Mouse (Mus musculus) forebrain, embryonic 15.5 days (tissue): Measurements from ENCODE around the gene Zfp653. TPM values are rescaled to one million over a fixed set of nuclear protein-coding genes. Genes with fewer than 3 reads are reported as not detected.

Source experiments
- ATAC-seq: fragments of 200-750 bp; cut with Nextera tagmentation; replicated peaks from 2 replicates; pipeline ENCODE4 v1.8.0; 2017; ENCODE audit warnings: mild to moderate bottlenecking, moderate TSS enrichment, moderate library complexity
- H3K27ac ChIP-seq: fragments of 300-500 bp; sonication (generic); replicated peaks from 2 replicates; pipeline ENCODE4 v1.5.1; 2015; ENCODE audit warnings: mild to moderate bottlenecking, inconsistent platforms
- H3K27me3 ChIP-seq: fragments of 300-500 bp; sonication (generic); 2 replicates; pipeline ENCODE4 v1.6.1; 2015; ENCODE audit warnings: inconsistent platforms
- H3K36me3 ChIP-seq: fragments of 300-500 bp; sonication (generic); 2 replicates; pipeline ENCODE4 v1.6.1; 2015; ENCODE audit warnings: mild to moderate bottlenecking, inconsistent platforms
- H3K4me1 ChIP-seq: fragments of 300-500 bp; sonication (generic); 2 replicates; pipeline ENCODE4 v1.6.1; 2015; ENCODE audit warnings: inconsistent platforms
- H3K4me2 ChIP-seq: fragments of 300-500 bp; sonication (generic); replicated peaks from 2 replicates; pipeline ENCODE4 v1.6.1; 2015; ENCODE audit warnings: mild to moderate bottlenecking, inconsistent platforms
- H3K4me3 ChIP-seq: fragments of 300-500 bp; sonication (generic); 2 replicates; pipeline ENCODE4 v1.5.1; 2015; ENCODE audit warnings: mild to moderate bottlenecking, inconsistent platforms
- H3K9ac ChIP-seq: fragments of 300-500 bp; sonication (generic); replicated peaks from 2 replicates; pipeline ENCODE4 v1.6.1; 2015; ENCODE audit warnings: mild to moderate bottlenecking, inconsistent platforms
- H3K9me3 ChIP-seq: fragments of 300-500 bp; sonication (generic); 2 replicates; pipeline ENCODE4 v1.6.1; 2016; ENCODE audit warnings: inconsistent platforms
- WGBS: fragments of 180-500 bp; shearing (Covaris S2); methylation state at CpG from one replicate; pipeline ENCODE4 v1.1.7; 2015; ENCODE audit warnings: mixed read lengths; 5-methylcytosine and 5-hydroxymethylcytosine counted together
- polyA plus RNA-seq: library from polyadenylated mRNA; unstranded; fragments of >200 nt; fragmentation: Nextera tagmentation; extraction: Ambion mirVana; gene quantifications from 2 replicates; pipeline ENCODE4 v1.2.1, GENCODE M21; 2015

Gene Zfp653
- polyA plus RNA-seq, 1 experiment from 2014 or later, result 23.2 TPM

DNA sequence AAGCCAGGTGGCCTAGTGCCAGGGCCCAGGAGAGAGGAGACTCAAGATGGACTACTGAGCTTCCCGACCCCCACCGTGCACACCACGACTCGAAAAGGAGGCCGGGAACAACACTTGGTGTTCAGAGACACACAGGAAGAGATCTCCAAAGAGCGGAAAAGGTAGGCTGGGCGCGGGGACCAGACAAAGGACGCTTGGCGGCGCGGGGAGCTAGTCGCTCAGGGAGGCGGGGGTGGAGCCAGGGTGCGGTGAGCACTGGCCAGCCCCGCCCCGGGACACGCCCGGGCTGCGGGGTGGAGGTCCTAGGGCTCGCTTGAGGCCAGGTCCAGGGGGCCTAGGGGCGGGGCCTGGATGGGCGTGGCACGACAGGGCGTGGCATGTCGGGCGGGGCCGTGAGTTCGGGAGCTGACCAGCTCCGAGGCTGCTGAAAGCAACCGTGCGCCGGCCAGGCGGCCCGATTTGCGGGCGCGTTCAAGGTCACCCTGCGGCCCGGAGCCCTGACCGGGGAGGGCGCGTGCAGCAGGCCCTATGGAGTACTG is 20.8 kb downstream of the Zfp653 start:
- WGBS, result under 1% methylated on average over 43 of the region's 43 CpGs
- Histone ChIP-seq H3K9me3 (no peaks in the 10 kb centered on the region), H3K9ac (peak overlapping the region; percentile 90), H3K27me3 (no peaks in the 10 kb centered on the region), H3K4me3 (peak overlapping the region; percentile 70), H3K4me2 (peak overlapping the region; percentile 81), H3K27ac (peak overlapping the region; percentile 94), H3K4me1 (peaks cover 47% of the 10 kb centered on the region), H3K36me3 (0 out of 2 replicates have a peak, but pooled peaks cover 4% of the 10 kb centered on the region)
- peak; percentile 49 for ATAC-seq

DNA sequence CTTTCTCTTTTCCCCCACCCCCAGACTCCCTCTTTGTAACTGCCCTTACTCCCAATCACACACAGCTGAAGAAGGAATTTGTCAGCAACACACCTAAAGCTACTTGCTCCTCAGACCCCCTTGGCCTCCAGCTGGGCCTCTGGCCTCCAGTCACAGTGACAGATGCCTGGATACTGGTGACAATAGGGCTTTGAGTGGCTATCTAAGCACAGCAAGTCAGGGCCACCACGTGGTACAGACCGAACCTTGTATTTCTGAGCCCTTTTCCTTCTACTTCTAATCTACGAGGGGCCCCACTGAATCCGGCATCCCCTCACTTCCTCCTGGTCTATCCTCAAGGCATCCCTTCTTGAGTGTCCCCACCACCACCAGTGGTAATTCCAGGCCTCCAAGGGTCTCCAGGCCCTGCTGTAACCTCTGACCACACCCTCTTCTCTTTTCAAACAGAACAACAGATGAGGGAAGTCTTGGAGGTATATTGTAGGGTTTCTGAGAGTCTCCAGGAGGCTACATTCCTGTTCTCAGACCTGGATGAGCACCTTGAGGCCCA is 21.4 kb downstream of the Zfp653 start:
- WGBS, result 27% methylated on average over 4 of the region's 4 CpGs
- Histone ChIP-seq H3K27ac (peak overlapping the region; percentile 94), H3K4me2 (peak overlapping the region; percentile 81), H3K36me3 (0 out of 2 replicates have a peak, but pooled peaks cover 4% of the 10 kb centered on the region), H3K4me1 (peaks cover 47% of the 10 kb centered on the region), H3K9ac (peak overlapping the region; percentile 90), H3K4me3 (peak overlapping the region; percentile 70), H3K27me3 (no peaks in the 10 kb centered on the region), H3K9me3 (no peaks in the 10 kb centered on the region)
- ATAC-seq, result no peak

- Histone ChIP-seq H3K4me1 (peaks cover 46% of the 10 kb centered on the region), H3K9me3 (no peaks in the 10 kb centered on the region), H3K4me2 (peak overlapping the region; percentile 81), H3K9ac (peak overlapping the region; percentile 90), H3K27ac (peak overlapping the region; percentile 94), H3K27me3 (no peaks in the 10 kb centered on the region), H3K4me3 (peak overlapping the region; percentile 70), H3K36me3 (0 out of 2 replicates have a peak, but pooled peaks cover 4% of the 10 kb centered on the region)
- WGBS, result 37% methylated on average over 11 of the region's 11 CpGs
- no peak for ATAC-seq
Observed at GRCm38 (mm10) chr9:22049315-22049714, 21.9 kb downstream of the Zfp653 start.

DNA sequence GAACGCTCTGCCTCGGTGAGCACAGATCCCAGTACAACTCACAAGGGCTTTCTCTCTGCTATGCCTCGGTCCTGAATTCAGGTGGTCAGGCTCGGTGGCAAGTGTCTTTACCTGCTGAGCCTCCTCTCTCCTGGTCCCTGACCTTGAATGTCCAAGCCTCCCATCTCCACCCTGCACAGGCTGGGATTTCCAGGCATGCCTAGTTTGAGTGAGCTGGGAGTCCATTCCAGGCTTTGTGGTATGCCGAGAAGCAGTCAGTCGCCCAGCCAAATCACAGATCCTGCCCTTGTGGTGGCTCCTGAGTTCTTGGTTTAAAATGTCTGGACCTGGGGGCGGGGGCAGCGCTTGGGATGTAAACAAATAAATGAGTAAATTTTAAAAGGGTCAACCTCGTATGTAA is 23.8 kb downstream of the Zfp653 start:
- Histone ChIP-seq H3K4me1 (peaks cover 49% of the 10 kb centered on the region), H3K9me3 (no peaks in the 10 kb centered on the region), H3K4me3 (peak overlapping the region; percentile 2), H3K4me2 (peak overlapping the region; percentile 81), H3K27ac (no peak overlapping the region), H3K9ac (no peak overlapping the region), H3K27me3 (no peaks in the 10 kb centered on the region), H3K36me3 (0 out of 2 replicates have a peak, but pooled peaks cover 4% of the 10 kb centered on the region)
- no peak for ATAC-seq
- WGBS, result 65% methylated on average over 9 of the region's 9 CpGs

- Histone ChIP-seq H3K9ac (no peak overlapping the region), H3K27ac (no peak overlapping the region)
- ATAC-seq, result no peak
Observed at GRCm38 (mm10) chr9:22041832-22042231, 29.3 kb downstream of the Zfp653 start.

DNA sequence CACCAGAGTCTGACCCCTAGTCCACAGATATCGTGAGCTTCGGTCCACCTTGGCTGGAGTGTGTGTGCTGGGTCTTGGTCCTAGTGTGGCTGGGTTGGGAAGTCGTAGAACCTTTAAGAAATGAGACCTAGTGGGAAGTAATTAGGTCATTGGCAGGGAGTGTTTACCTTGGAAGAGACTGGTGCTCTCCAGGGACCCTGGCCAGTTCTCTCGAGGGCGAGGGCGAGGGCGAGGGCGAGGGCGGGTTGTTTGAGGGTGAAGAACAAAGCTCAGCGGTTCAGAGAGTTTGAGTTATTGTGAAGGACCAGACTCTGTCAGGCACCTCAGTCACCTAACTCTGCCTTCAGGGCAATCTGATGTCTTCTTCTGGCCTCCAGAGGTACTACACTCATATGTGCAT is 33.4 kb downstream of the Zfp653 start:
- H3K4me1 ChIP-seq, result peaks cover 19% of the 10 kb centered on the region
- no peak for ATAC-seq
- 87% methylated on average over 10 of the region's 10 CpGs for WGBS

More at GRCm38 (mm10) chr9:22041832-22042231, 29.3 kb downstream of the Zfp653 start:
- no peak overlapping the region for H3K4me3 ChIP-seq
- H3K9me3 ChIP-seq, result no peaks in the 10 kb centered on the region
- no peaks in the 10 kb centered on the region for H3K27me3 ChIP-seq
- WGBS, result 68% methylated on average over 2 of the region's 2 CpGs
- H3K4me2 ChIP-seq, result no peak overlapping the region
- H3K4me1 ChIP-seq, result peaks cover 18% of the 10 kb centered on the region
- H3K36me3 ChIP-seq, result no peaks in the 10 kb centered on the region

DNA sequence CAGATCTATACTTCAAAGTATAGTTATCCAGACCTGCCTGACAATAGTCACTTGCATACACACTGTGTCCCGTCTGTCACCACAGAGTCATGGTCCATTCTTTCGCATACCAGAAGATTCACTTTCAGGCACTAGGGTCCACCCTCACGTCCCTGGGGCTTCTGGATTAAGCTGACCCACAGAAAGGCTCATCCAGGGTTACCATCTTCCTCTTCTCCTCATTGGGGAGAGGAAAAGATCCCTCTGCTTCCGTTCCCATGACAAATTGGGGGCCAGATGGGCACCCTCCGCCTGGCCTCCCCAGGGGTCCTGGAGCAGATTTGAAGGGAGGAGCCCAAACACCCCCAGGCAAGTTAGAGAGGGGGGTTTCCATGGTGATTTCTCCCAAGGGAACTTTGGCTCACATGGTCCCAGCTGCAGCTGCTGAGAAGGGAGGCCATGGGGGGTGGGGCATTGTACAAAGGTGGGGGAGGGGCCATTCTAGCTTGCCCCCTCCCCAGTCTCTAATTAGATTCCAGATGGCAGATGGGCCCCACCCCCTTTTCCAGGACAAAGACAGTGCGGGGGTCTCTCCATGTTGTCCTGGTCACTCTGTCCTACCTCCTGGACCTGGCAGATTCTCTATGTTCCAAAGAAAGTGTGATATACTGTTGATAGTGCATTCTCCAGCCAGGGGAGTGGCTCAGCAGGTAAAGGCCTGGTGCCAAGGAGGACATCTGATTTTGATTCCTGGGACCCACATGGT is 35.7 kb downstream of the Zfp653 start:
- no peak overlapping the region for H3K4me3 ChIP-seq
- H3K4me2 ChIP-seq, result no peak overlapping the region
- H3K27me3 ChIP-seq, result no peaks in the 10 kb centered on the region
- H3K9me3 ChIP-seq, result no peaks in the 10 kb centered on the region
- no peak overlapping the region for H3K9ac ChIP-seq
- peaks cover 15% of the 10 kb centered on the region for H3K4me1 ChIP-seq
- 45% methylated on average over 6 of the region's 6 CpGs for WGBS
- peaks cover 51% of the 10 kb centered on the region for H3K36me3 ChIP-seq
- no peak overlapping the region; the same call in none of the 2 replicates for H3K27ac ChIP-seq
- ATAC-seq, result 0 out of 2 replicates have a peak, but pooled peaks have one; percentile 29

More for the DNA sequence above, 33.4 kb downstream of the Zfp653 start:
- no peak overlapping the region for H3K4me3 ChIP-seq
- no peak overlapping the region for H3K27ac ChIP-seq
- peaks cover 33% of the 10 kb centered on the region for H3K36me3 ChIP-seq
- H3K4me2 ChIP-seq, result no peak overlapping the region
- no peak overlapping the region for H3K9ac ChIP-seq
- H3K27me3 ChIP-seq, result no peaks in the 10 kb centered on the region
- H3K9me3 ChIP-seq, result no peaks in the 10 kb centered on the region

DNA sequence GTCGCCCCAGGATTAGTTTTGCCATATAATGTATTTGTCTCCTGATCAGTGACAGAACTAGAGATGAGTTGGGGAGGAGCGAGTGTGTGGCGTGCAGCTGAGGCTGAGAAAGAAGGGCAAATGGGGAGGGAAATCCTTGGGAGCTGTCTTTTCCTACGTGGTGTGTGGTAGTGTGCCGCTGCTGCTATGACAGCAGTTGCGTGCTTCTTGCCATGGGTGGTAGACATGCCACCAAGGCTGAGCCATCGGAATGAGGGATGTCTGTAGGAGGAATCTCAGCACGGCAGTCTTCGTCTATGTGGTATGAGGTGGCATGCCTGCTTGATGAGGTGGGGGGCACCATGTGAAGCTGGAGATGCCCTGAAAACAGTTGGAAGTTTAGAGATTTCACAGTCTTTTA is 40.8 kb downstream of the Zfp653 start:
- Histone ChIP-seq H3K4me1 (peaks cover 2% of the 10 kb centered on the region), H3K36me3 (peaks cover 77% of the 10 kb centered on the region), H3K9ac (no peak overlapping the region), H3K27me3 (no peaks in the 10 kb centered on the region), H3K4me3 (no peak overlapping the region), H3K9me3 (no peaks in the 10 kb centered on the region), H3K4me2 (no peak overlapping the region), H3K27ac (no peak overlapping the region)
- 95% methylated on average over 9 of the region's 9 CpGs for WGBS
- no peak for ATAC-seq

- no peaks in the 10 kb centered on the region for H3K9me3 ChIP-seq
- WGBS, result 15% methylated on average over 7 of the region's 7 CpGs
- no peak overlapping the region for H3K4me3 ChIP-seq
- H3K36me3 ChIP-seq, result peaks cover 77% of the 10 kb centered on the region
- H3K9ac ChIP-seq, result no peak overlapping the region
- ATAC-seq, result no peak
- H3K27ac ChIP-seq, result no peak overlapping the region
- H3K4me2 ChIP-seq, result no peak overlapping the region
- no peaks in the 10 kb centered on the region for H3K27me3 ChIP-seq
- no peaks in the 10 kb centered on the region for H3K4me1 ChIP-seq
Observed at GRCm38 (mm10) chr9:22028467-22028866, 42.7 kb downstream of the Zfp653 start.

DNA sequence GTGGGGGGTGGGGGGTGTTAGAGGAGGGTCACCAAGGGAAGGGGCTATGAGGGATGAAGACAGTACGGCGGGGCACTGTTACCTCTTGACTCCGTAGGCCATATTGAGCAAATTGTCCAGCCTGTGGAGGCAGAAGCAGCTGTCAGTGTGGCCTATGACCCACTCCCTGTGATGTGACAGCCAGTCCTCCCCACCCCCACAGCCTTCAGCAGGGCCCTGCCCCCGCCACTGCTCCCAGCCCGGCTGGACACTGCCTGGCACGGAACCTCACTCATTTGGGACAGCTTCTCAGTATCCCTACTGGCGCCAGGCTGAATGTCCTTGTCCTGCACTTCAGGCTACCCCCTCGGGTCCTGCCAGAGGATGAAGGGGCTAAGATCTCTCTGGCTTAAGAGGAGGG is 46.6 kb downstream of the Zfp653 start:
- Histone ChIP-seq H3K27me3 (no peaks in the 10 kb centered on the region), H3K9ac (no peak overlapping the region), H3K27ac (no peak overlapping the region), H3K4me1 (no peaks in the 10 kb centered on the region), H3K9me3 (no peaks in the 10 kb centered on the region), H3K36me3 (peaks cover 71% of the 10 kb centered on the region), H3K4me2 (no peak overlapping the region), H3K4me3 (no peak overlapping the region)
- 73% methylated on average over 8 of the region's 8 CpGs for WGBS
- ATAC-seq, result no peak

- Histone ChIP-seq H3K4me1 (no peaks in the 10 kb centered on the region), H3K4me2 (no peak overlapping the region), H3K9ac (no peak overlapping the region), H3K36me3 (peaks cover 58% of the 10 kb centered on the region), H3K9me3 (no peaks in the 10 kb centered on the region), H3K27ac (no peak overlapping the region), H3K27me3 (no peaks in the 10 kb centered on the region), H3K4me3 (no peak overlapping the region)
- 78% methylated on average over 7 of the region's 7 CpGs for WGBS
- ATAC-seq, result no peak
Observed at GRCm38 (mm10) chr9:22017208-22017825, 53.9 kb downstream of the Zfp653 start.

GRCm38 (mm10) chr9:22016245-22016644 is 54.9 kb downstream of the Zfp653 start:
- no peaks in the 10 kb centered on the region for H3K27me3 ChIP-seq
- no peak overlapping the region for H3K9ac ChIP-seq
- H3K9me3 ChIP-seq, result no peaks in the 10 kb centered on the region
- no peak for ATAC-seq
- no peak overlapping the region for H3K27ac ChIP-seq
- H3K36me3 ChIP-seq, result peaks cover 68% of the 10 kb centered on the region
- WGBS, result 62% methylated on average over 10 of the region's 10 CpGs
- H3K4me3 ChIP-seq, result no peak overlapping the region
- H3K4me2 ChIP-seq, result no peak overlapping the region
- no peaks in the 10 kb centered on the region for H3K4me1 ChIP-seq
